Mouse (Mus musculus) layer of hippocampus, postnatal 36 days (tissue): ENCODE results near the gene Sept11. TPM values are rescaled to one million over a fixed set of nuclear protein-coding genes. Genes with fewer than 3 reads are reported as not detected.

Experiments used
- DNase-seq, 2 experiments: peaks; one replicate each; pipeline ENCODE4 v3.0.0; 2022
- total RNA-seq, 2 experiments: library from RNA; stranded (reverse); gene quantifications; 2 replicates each; pipeline ENCODE4 v1.2.3; 2021

Gene Sept11
- total RNA-seq, 2 experiments from 2014 or later: 102 to 114 TPM

GRCm38 (mm10) chr5:93127722-93128121 lies 34.5 kb downstream of the Sept11 start:
- no peak for DNase-seq

- no peak for DNase-seq
Observed at GRCm38 (mm10) chr5:93128765-93129164, 35.5 kb downstream of the Sept11 start.

GRCm38 (mm10) chr5:93129953-93130352 lies 36.7 kb downstream of the Sept11 start:
- DNase-seq: no peak

- no peak for DNase-seq
Observed at GRCm38 (mm10) chr5:93131401-93131800, 38.2 kb downstream of the Sept11 start.

- no peak for DNase-seq
Observed at GRCm38 (mm10) chr5:93133445-93134244, 40.4 kb downstream of the Sept11 start.

- DNase-seq: no peak
Observed at GRCm38 (mm10) chr5:93135368-93136107, 42.3 kb downstream of the Sept11 start.

- DNase-seq: no peak
Observed at GRCm38 (mm10) chr5:93136956-93137586, 43.8 kb downstream of the Sept11 start.

GRCm38 (mm10) chr5:93139350-93139749 lies 46.1 kb downstream of the Sept11 start:
- no peak for DNase-seq

GRCm38 (mm10) chr5:93140747-93141146 lies 47.5 kb downstream of the Sept11 start:
- DNase-seq: no peak

- no peak for DNase-seq
Observed at GRCm38 (mm10) chr5:93143360-93144091, 50.3 kb downstream of the Sept11 start.

GRCm38 (mm10) chr5:93144874-93145273 lies 51.6 kb downstream of the Sept11 start:
- no peak for DNase-seq

GRCm38 (mm10) chr5:93145504-93145903 lies 52.3 kb downstream of the Sept11 start:
- no peak for DNase-seq

GRCm38 (mm10) chr5:93149969-93150777 lies 56.9 kb downstream of the Sept11 start:
- DNase-seq: no peak

GRCm38 (mm10) chr5:93151985-93152384 lies 58.7 kb downstream of the Sept11 start:
- DNase-seq: no peak

GRCm38 (mm10) chr5:93152451-93152850 lies 59.2 kb downstream of the Sept11 start:
- no peak for DNase-seq

GRCm38 (mm10) chr5:93154401-93154800 lies 61.2 kb downstream of the Sept11 start:
- no peak for DNase-seq

GRCm38 (mm10) chr5:93163541-93163940 lies 70.3 kb downstream of the Sept11 start:
- DNase-seq: no peak

- no peak for DNase-seq
Observed at GRCm38 (mm10) chr5:93167919-93168516, 74.8 kb downstream of the Sept11 start.

GRCm38 (mm10) chr5:93168654-93169053 lies 75.4 kb downstream of the Sept11 start:
- DNase-seq: no peak

- no peak for DNase-seq
Observed at GRCm38 (mm10) chr5:93171420-93171819, 78.2 kb downstream of the Sept11 start.

GRCm38 (mm10) chr5:93172536-93172935 lies 79.3 kb downstream of the Sept11 start:
- no peak for DNase-seq
